Mouse (Mus musculus): Measurements from ENCODE around the gene Spaca4.

The Spaca4 gene

DNA sequence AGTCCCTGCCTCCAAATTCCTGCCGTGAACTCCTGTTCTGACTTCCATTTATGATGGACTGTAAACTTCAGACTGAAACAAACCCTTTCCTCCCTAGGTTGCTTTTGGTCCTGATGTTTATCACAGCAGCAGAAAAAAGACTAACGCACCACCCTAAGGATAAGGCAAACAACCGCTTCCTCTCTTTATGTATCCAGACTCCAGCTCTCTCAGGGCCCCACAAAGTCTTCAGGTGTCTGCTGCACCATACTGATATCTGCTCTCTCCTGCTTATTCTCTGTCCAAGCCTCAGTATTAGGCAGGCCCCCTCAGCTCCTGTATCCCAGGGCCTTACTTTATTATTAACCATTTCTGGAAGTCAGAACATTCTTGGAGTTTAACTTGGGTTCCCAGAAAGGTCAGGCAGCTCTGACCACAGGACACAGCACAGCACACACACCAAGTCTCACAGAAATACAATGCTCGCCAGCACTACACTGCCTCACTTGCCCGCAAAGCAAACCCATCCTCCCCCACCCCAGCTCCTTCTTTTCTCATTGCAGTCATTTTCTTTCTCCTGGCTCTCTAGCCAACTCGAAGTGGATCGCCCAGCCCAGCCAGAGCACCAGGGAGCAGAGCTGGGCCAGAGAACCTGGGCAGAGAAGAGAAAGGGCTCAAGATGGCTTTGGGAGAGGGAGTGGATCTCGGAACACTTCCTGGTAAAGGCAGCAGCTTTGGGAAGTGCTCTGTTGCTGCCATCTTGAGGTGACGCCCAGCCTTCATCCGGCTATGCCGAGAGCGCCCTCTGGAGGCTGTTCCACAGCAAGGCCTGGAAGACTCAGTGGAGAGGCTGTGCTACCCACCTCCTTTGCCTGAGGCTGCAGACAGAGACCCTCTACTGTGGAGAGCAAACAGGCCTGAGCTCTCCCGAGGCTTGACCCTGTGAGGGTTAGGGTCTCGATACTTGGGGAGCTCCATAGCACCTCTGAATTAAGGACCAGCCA is 43.2 kb downstream of the Spaca4 start:
- CTCF ChIA-PET: interaction anchor here (0.5 to 4.1 kb wide), 128 partner anchors 8 to 602 kb away, joined by 3 to 33 read pairs (median 4); partner anchors contain the start of genes Car11 (in 3 of the 4), Fut1 (in 2 of the 4), Gys1 (in 2 of the 4) and Nucb1 (in 2 of the 4)
- POLR2A ChIA-PET: interaction anchor here (0.5 to 4.7 kb wide), 59 partner anchors 8 to 268 kb away, joined by 3 to 21 read pairs (median 5); partner anchors contain the start of genes Sphk2 (in 3 of the 4), Car11 (in 2 of the 4), Ftl1 (in 2 of the 4) and Fut2 (in 2 of the 4)

GRCm38 (mm10) chr7:45681046-45681736 is 44.4 kb downstream of the Spaca4 start:
- ChIA-PET POLR2A (interaction anchor here in 3 of 4 experiments (0.5 to 4.7 kb wide), 13 partner anchors 9 to 241 kb away, joined by 3 to 21 read pairs (median 6); partner anchors contain the start of genes Dbp (in 1 of the 3), Fut2 (in 1 of the 3), Plekha4 (in 1 of the 3) and Ppp1r15a (in 1 of the 3)), CTCF (interaction anchor here (0.5 to 3.7 kb wide), 9 partner anchors 10 to 499 kb away, joined by 3 to 21 read pairs (median 4); partner anchors contain the start of genes Abcc8 (in 1 of the 4), Bax (in 1 of the 4) and Sec1 (in 1 of the 4))

- ChIA-PET CTCF (interaction anchor here in 1 of 4 experiments (1.1 to 1.4 kb wide), 3 partner anchors 11 to 203 kb away, joined by 3 read pairs; no protein-coding TSS in a partner anchor), POLR2A (interaction anchor here in 3 of 4 experiments (0.6 to 4.7 kb wide), 14 partner anchors 14 to 180 kb away, joined by 3 to 20 read pairs (median 4); partner anchors contain the start of genes Fut2 (in 2 of the 3), Sphk2 (in 2 of the 3), Dbp (in 1 of the 3) and Spaca4 (in 1 of the 3))
Observed at GRCm38 (mm10) chr7:45679966-45680621, 45.5 kb downstream of the Spaca4 start.

- POLR2A ChIA-PET: interaction anchor here in 2 of 4 experiments (0.9 to 2.2 kb wide), 3 partner anchors 13 to 39 kb away, joined by 3 to 9 read pairs (median 5); partner anchors contain the start of genes Fut2 (in 1 of the 2) and Sphk2 (in 1 of the 2)
- CTCF ChIA-PET: interaction anchor here in 1 of 4 experiments (0.9 to 1.3 kb wide), 2 partner anchors 10 to 83 kb away, joined by 3 to 6 read pairs; no protein-coding TSS in a partner anchor
Observed at GRCm38 (mm10) chr7:45678513-45678912, 47.1 kb downstream of the Spaca4 start.

DNA sequence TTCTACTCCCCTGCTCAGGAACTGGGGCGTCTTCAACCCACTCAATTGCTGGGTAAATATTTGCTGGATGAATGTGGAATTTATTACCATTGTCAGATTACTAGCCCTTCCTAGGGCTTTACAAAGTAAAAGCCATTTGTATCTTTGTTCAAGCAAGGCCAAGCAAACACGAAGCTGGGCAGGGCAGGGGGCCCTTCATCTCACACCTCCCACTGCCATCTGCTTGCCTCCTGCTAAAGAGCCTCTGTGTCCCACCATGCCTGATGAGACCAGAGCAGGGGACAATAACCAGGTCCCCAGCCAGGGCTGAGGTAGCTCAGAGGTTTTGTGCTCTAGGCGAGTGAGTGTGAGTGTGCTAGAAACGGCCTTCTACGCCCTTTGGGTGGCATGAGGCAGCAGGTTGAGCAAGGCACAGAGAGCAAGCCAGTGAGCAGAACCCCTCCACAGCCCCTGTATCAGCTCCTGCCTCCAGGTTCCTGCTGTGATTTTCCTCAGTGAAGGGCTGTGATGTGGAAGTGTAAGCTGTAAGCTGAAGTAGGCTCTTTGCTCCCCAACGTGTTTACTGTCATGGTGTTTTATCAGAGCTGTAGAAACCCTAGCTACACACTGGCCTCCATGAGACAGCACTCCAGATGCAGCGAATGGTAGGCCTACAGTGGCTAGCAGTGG is 47.9 kb downstream of the Spaca4 start:
- ChIA-PET CTCF (interaction anchor here in 2 of 4 experiments (0.6 to 1.3 kb wide), 4 partner anchors 9 to 82 kb away, joined by 3 to 6 read pairs (median 3); partner anchors contain the start of gene Fut2 (in 1 of the 2)), POLR2A (interaction anchor here in 3 of 4 experiments (0.6 to 2.2 kb wide), 6 partner anchors 12 to 108 kb away, joined by 3 to 9 read pairs (median 3); partner anchors contain the start of genes Fut2 (in 2 of the 3) and Sphk2 (in 1 of the 3))

Data from embryonic stem cell, embryonic (primary cell).